Mouse (Mus musculus) hindbrain, embryonic 10.5 days (tissue): ENCODE data around the gene Gm7982. TPM values are rescaled to one million over a fixed set of nuclear protein-coding genes. Genes with fewer than 3 reads are reported as not detected.
"Not testable (repeated sequence)": the region's sequence is repeated elsewhere in the genome, so short reads cannot be mapped to it uniquely, and the experiment has no call there.

Experiments used
- DNase-seq: peaks from one replicate; pipeline ENCODE4 v3.0.0-alpha.2; 2017; ENCODE audit warnings: low spot score
- H3K27ac ChIP-seq: fragments of 300-500 bp; sonication (generic); 2 replicates; pipeline ENCODE4 v1.5.1; 2016; ENCODE audit warnings: mild to moderate bottlenecking, moderate library complexity
- H3K27me3 ChIP-seq: fragments of 300-500 bp; sonication (generic); 2 replicates; pipeline ENCODE4 v1.6.1; 2016; ENCODE audit warnings: mild to moderate bottlenecking; ENCODE audit not compliant: poor library complexity, insufficient read depth, severe bottlenecking
- H3K36me3 ChIP-seq: fragments of 300-500 bp; sonication (generic); 2 replicates; pipeline ENCODE4 v1.6.1; 2016; ENCODE audit warnings: mild to moderate bottlenecking, moderate library complexity
- H3K4me1 ChIP-seq: fragments of 300-500 bp; sonication (generic); replicated peaks from 2 replicates; pipeline ENCODE4 v1.6.1; 2016; ENCODE audit warnings: mild to moderate bottlenecking
- H3K4me3 ChIP-seq: fragments of 300-500 bp; sonication (generic); 2 replicates; pipeline ENCODE4 v1.5.1; 2016; ENCODE audit warnings: mild to moderate bottlenecking, moderate library complexity
- H3K9me3 ChIP-seq: fragments of 300-500 bp; sonication (generic); 2 replicates; pipeline ENCODE4 v1.6.1; 2016; ENCODE audit warnings: mild to moderate bottlenecking, moderate library complexity
- WGBS: fragments of 180-500 bp; shearing (Covaris S2); methylation state at CpG from one replicate; pipeline ENCODE4 v1.1.7; 2016; 5-methylcytosine and 5-hydroxymethylcytosine counted together
- polyA plus RNA-seq: library from polyadenylated mRNA; unstranded; fragments of >200 nt; fragmentation: Nextera tagmentation; extraction: Ambion mirVana; gene quantifications from 2 replicates; pipeline ENCODE4 v1.2.1, GENCODE M21; 2016

Gm7982 gene
- polyA plus RNA-seq: not detected in 2 replicates

DNA sequence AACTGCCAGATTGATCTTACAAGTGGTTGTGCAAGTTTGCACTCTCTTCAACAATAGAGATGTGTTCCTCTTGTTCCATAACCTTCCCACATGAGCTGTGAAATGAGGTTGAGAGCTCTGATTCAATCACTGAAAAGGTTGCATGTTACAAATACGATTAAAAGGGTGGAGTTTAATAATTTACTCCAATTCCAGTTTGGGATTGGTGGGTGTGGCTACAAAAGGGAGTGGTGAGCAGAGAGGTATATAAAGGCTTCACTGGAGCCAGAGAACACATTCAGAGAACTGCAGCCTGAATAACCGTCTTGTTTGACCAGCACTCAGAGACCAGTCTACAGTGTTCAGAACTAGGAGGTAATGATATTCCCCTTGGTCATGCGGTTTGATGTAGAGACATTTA is at the start of gene Gm7982:
Gene Gm7982 (plus strand): TSS at position 301 of the 400 bp plus-strand sequence.
- not testable (repeated sequence) for H3K9me3 ChIP-seq, H3K27me3 ChIP-seq, H3K4me3 ChIP-seq, H3K36me3 ChIP-seq, H3K27ac ChIP-seq, DNase-seq, H3K4me1 ChIP-seq
- WGBS: no CpG with 5 or more reads among the region's 3 CpGs

DNA sequence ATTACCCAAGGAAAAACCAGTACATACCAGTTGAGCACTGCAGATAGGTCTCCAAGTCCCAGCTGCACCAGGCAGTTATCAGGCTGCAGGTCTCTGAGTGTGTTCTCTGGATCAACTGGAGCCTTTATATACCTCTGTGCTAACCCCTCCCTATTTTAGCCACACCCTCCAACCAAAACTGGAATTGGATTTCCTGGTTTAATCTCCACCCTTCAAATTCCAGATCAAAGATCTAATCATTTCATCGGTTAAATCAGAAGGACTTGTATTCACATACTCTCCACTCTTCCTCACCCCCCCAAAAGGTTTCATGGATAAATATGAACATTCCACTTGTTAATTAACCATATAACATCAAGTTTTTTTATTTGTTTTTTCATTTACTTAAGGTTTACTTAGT is 5.7 kb upstream of the Gm7982 start, which contains the start of gene Gm7978:
Gene Gm7978 (minus strand): TSS at position 101 of the 400 bp plus-strand sequence.
- H3K9me3 ChIP-seq, H3K27me3 ChIP-seq, H3K36me3 ChIP-seq, H3K27ac ChIP-seq, H3K4me1 ChIP-seq, DNase-seq, H3K4me3 ChIP-seq: not testable (repeated sequence)
- no CpG with 5 or more reads among the region's 1 CpGs for WGBS

GRCm38 (mm10) chr5:95775690-95776089 is 33.9 kb downstream of the Gm7982 start, which contains the start of gene E330014E10Rik:
Gene E330014E10Rik, plus strand, starts transcription at chr5:95775990.
- no CpG with 5 or more reads among the region's 2 CpGs for WGBS
- H3K27ac ChIP-seq, H3K4me3 ChIP-seq, H3K9me3 ChIP-seq, H3K36me3 ChIP-seq, H3K4me1 ChIP-seq, DNase-seq, H3K27me3 ChIP-seq: not testable (repeated sequence)

Other genes starting within 250 kb of the Gm7982 start
- not detected in 2 replicates for gene Gm3286, start 231.3 kb upstream of the Gm7982 start, polyA plus RNA-seq
- gene Gm7971, start 147.1 kb upstream of the Gm7982 start, polyA plus RNA-seq: not detected in 2 replicates
- gene Gm7978, start 5.8 kb upstream of the Gm7982 start, polyA plus RNA-seq: not detected in 2 replicates
- gene E330014E10Rik, start 34.0 kb downstream of the Gm7982 start, polyA plus RNA-seq: not detected in 2 replicates
- gene Cxcl13, start 214.9 kb downstream of the Gm7982 start, polyA plus RNA-seq: 0.26 and 0.42 TPM in 2 replicates